Mouse (Mus musculus) kidney, postnatal 0 days (tissue): Measurements from ENCODE around the gene Invs. TPM values are rescaled to one million over a fixed set of nuclear protein-coding genes. Genes with fewer than 3 reads are reported as not detected.

ENCODE experiments used
- ATAC-seq: fragments of 200-750 bp; cut with Nextera tagmentation; replicated peaks from 2 replicates; pipeline ENCODE4 v1.8.0; 2017; ENCODE audit warnings: low read depth, moderate number of reproducible peaks, moderate TSS enrichment, moderate library complexity; ENCODE audit not compliant: low FRiP score
- DNase-seq: peaks from one replicate; pipeline ENCODE4 v3.0.0-alpha.2; 2016; ENCODE audit warnings: low spot score
- H3K27ac ChIP-seq: fragments of 300-500 bp; sonication (generic); 2 replicates; pipeline ENCODE4 v1.5.1; 2014; ENCODE audit warnings: mild to moderate bottlenecking
- H3K27me3 ChIP-seq: fragments of 300-500 bp; sonication (generic); 2 replicates; pipeline ENCODE4 v1.6.1; 2014; ENCODE audit warnings: low read length, mixed read lengths; ENCODE audit not compliant: insufficient read depth
- H3K36me3 ChIP-seq: fragments of 300-500 bp; sonication (generic); 2 replicates; pipeline ENCODE4 v1.6.1; 2014; ENCODE audit warnings: low read length, mixed read lengths; ENCODE audit not compliant: insufficient read depth
- H3K4me1 ChIP-seq: fragments of 300-500 bp; sonication (generic); replicated peaks from 2 replicates; pipeline ENCODE4 v1.6.1; 2014; ENCODE audit warnings: antibody characterized with exemption, low read length, mixed read lengths; ENCODE audit not compliant: insufficient read depth
- H3K4me2 ChIP-seq: fragments of 300-500 bp; sonication (generic); 2 replicates; pipeline ENCODE4 v1.6.1; 2014; ENCODE audit warnings: mild to moderate bottlenecking, low read length, moderate library complexity, mixed read lengths
- H3K4me3 ChIP-seq: fragments of 300-500 bp; sonication (generic); replicated peaks from 2 replicates; pipeline ENCODE4 v1.5.1; 2014; ENCODE audit warnings: low read depth, low read length
- H3K9ac ChIP-seq: fragments of 300-500 bp; sonication (generic); 2 replicates; pipeline ENCODE4 v1.6.1; 2014; ENCODE audit warnings: low read depth, low read length
- H3K9me3 ChIP-seq: fragments of 300-500 bp; sonication (generic); replicated peaks from 2 replicates; pipeline ENCODE4 v1.6.1; 2016; ENCODE audit warnings: low read length, inconsistent platforms, mixed read lengths
- CTCF ChIP-seq: IDR thresholded peaks from 2 replicates; pipeline ENCODE4 v1.5.1; 2016; ENCODE audit warnings: antibody characterized with exemption, low read depth, mild to moderate bottlenecking, moderate library complexity
- WGBS: fragments of 180-500 bp; shearing (Covaris S2); extraction: QIAGEN DNeasy Blood & Tissue Kit; methylation state at CpG from one replicate; pipeline ENCODE4 v1.1.7; 2014; 5-methylcytosine and 5-hydroxymethylcytosine counted together
- polyA plus RNA-seq: library from polyadenylated mRNA; unstranded; fragments of >200 nt; fragmentation: Nextera tagmentation; extraction: Ambion mirVana; gene quantifications from 2 replicates; pipeline ENCODE4 v1.2.1, GENCODE M21; 2015

Invs gene
- polyA plus RNA-seq, 1 experiment from 2014 or later, result 4.0 TPM

GRCm38 (mm10) chr4:48316036-48316435 is 36.5 kb downstream of the Invs start:
- no peak for TF ChIP-seq CTCF
- ATAC-seq, result no peak
- Histone ChIP-seq H3K9me3 (no peaks in the 10 kb centered on the region), H3K27ac (no peak overlapping the region), H3K27me3 (no peaks in the 10 kb centered on the region), H3K9ac (no peak overlapping the region), H3K4me3 (no peak overlapping the region), H3K36me3 (no peaks in the 10 kb centered on the region), H3K4me1 (no peaks in the 10 kb centered on the region), H3K4me2 (no peak overlapping the region)
- DNase-seq, result no peak
- 97% methylated on average over 3 of the region's 3 CpGs for WGBS

GRCm38 (mm10) chr4:48321276-48321675 is 41.7 kb downstream of the Invs start:
- DNase-seq, result peak; percentile 41
- ATAC-seq, result no peak
- 54% methylated on average over 1 of the region's 1 CpGs for WGBS

GRCm38 (mm10) chr4:48322095-48322494 is 42.5 kb downstream of the Invs start:
- H3K4me1 ChIP-seq, result no peaks in the 10 kb centered on the region
- no peak for ATAC-seq
- no peaks in the 10 kb centered on the region for H3K36me3 ChIP-seq
- H3K4me3 ChIP-seq, result no peak overlapping the region
- WGBS, result 78% methylated on average over 1 of the region's 1 CpGs
- no peak overlapping the region for H3K4me2 ChIP-seq
- no peak for TF ChIP-seq CTCF
- DNase-seq, result no peak
- no peak overlapping the region for H3K9ac ChIP-seq
- no peak overlapping the region for H3K27ac ChIP-seq
- no peaks in the 10 kb centered on the region for H3K27me3 ChIP-seq
- H3K9me3 ChIP-seq, result no peaks in the 10 kb centered on the region

More at GRCm38 (mm10) chr4:48321276-48321675, 41.7 kb downstream of the Invs start:
- Histone ChIP-seq H3K36me3 (no peaks in the 10 kb centered on the region), H3K4me3 (no peak overlapping the region), H3K4me2 (no peak overlapping the region), H3K27me3 (no peaks in the 10 kb centered on the region), H3K4me1 (no peaks in the 10 kb centered on the region), H3K9me3 (no peaks in the 10 kb centered on the region), H3K27ac (no peak overlapping the region), H3K9ac (no peak overlapping the region)
- TF ChIP-seq CTCF, result no peak

GRCm38 (mm10) chr4:48327192-48327591 is 47.6 kb downstream of the Invs start:
- no peaks in the 10 kb centered on the region for H3K4me1 ChIP-seq
- no peaks in the 10 kb centered on the region for H3K27me3 ChIP-seq
- H3K9me3 ChIP-seq, result no peaks in the 10 kb centered on the region
- TF ChIP-seq CTCF, result no peak
- no peak overlapping the region for H3K27ac ChIP-seq
- ATAC-seq (no peak), DNase-seq (no peak)
- H3K9ac ChIP-seq, result no peak overlapping the region
- H3K4me3 ChIP-seq, result no peak overlapping the region
- no peak overlapping the region for H3K4me2 ChIP-seq
- no peaks in the 10 kb centered on the region for H3K36me3 ChIP-seq

GRCm38 (mm10) chr4:48328042-48328441 is 48.5 kb downstream of the Invs start:
- Histone ChIP-seq H3K9ac (no peak overlapping the region), H3K4me1 (no peaks in the 10 kb centered on the region), H3K9me3 (no peaks in the 10 kb centered on the region), H3K27me3 (no peaks in the 10 kb centered on the region), H3K4me3 (no peak overlapping the region), H3K36me3 (no peaks in the 10 kb centered on the region), H3K4me2 (no peak overlapping the region), H3K27ac (no peak overlapping the region)
- no peak for TF ChIP-seq CTCF
- 67% methylated on average over 2 of the region's 2 CpGs for WGBS
- ATAC-seq, result no peak
- no peak for DNase-seq

GRCm38 (mm10) chr4:48332453-48333051 is 53.0 kb downstream of the Invs start:
- ATAC-seq, result no peak
- H3K27me3 ChIP-seq, result no peaks in the 10 kb centered on the region
- no peak overlapping the region for H3K27ac ChIP-seq
- no peak overlapping the region for H3K4me3 ChIP-seq
- no peak overlapping the region for H3K9ac ChIP-seq
- no peaks in the 10 kb centered on the region for H3K4me1 ChIP-seq
- 80% methylated on average over 6 of the region's 6 CpGs for WGBS
- no peak overlapping the region for H3K4me2 ChIP-seq
- DNase-seq, result no peak
- H3K36me3 ChIP-seq, result no peaks in the 10 kb centered on the region
- no peak for TF ChIP-seq CTCF
- no peaks in the 10 kb centered on the region for H3K9me3 ChIP-seq
